11 mouse cellular contexts compared by ENCODE assay signal in the genomic region with DNA sequence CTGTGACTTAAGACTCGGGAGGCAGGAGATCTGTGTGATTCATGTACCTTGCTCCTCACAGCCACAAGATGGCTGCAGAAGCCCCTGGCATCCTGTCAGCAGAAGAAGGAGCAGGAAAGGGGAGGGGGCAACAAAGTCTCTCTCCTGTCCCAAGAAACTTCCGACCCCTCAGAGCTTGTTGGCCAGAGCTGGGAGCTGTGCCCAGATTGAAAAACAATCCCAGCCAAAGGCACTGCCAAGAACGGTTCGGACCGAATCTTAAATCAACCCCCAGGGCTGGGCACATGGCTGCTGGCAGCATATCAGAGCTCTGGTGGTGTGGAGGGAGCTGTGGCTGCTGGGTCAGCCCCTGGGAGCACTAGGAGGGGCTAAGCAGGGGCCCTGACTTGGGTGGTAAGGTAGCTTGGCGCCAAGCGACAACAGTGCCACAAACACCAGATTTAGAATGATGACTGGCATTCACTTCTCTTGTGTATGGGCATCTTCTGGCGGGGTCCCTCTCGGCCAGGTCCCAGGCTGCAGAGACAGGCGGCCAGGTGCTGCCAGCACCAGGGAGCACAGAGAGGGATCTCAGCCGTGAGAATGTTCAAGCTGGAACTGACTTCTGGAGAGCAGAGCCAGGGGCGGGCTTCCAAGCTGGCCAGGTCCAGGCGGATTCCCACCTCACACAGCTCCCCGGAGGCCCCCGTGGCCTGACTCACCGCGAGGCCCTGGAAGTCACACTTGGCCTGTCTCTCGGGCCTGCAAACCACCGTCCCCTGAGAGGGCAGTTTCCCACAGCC. TPM values are rescaled to one million over a fixed set of nuclear protein-coding genes. Genes with fewer than 3 reads are reported as not detected.
A peak's percentile ranks its signal among the peaks of the same experiment; 100 is the strongest.
DNase-seq lines count a peak whose midpoint lies in the region; ATAC-seq lines count a peak whose summit lies in the region.
"Had no signal": no experiment of that assay in that cellular context is flagged by ENCODE, and none has a peak within 500 bp of the region (broad histone marks: within the 10 kb centered on the region; RNA-seq: fewer than 3 reads in every experiment).

No protein-coding gene starts in this region.

- 68% methylated on average over 19 of the region's 19 CpGs for WGBS in embryonic facial prominence, embryonic 12.5 days
- 73% methylated on average over 19 of the region's 19 CpGs for WGBS in embryonic facial prominence, embryonic 10.5 days
- WGBS in lung, embryonic 15.5 days = 57% methylated on average over 17 of the region's 19 CpGs
- WGBS in embryonic facial prominence, embryonic 14.5 days = 53% methylated on average over 19 of the region's 19 CpGs

- no peak for DNase-seq in embryonic facial prominence, embryonic 10.5 days (ENCODE audit: low spot score)
- DNase-seq in lung, adult 18-20 months = no peak
- peak; percentile 85 for DNase-seq in embryonic facial prominence, embryonic 14.5 days (ENCODE audit: low spot score)
- DNase-seq in layer of hippocampus, adult 9-11 months = peak; percentile 46
- DNase-seq in thymus, postnatal 4 days = no peak
- DNase-seq: liver, embryonic 13.5 days had no signal

- H3K27me3 ChIP-seq in embryonic facial prominence, embryonic 12.5 days = 0 out of 2 replicates have a peak, but pooled peaks cover 1% of the 10 kb centered on the region
- peaks cover 23% of the 10 kb centered on the region for H3K27me3 ChIP-seq in embryonic facial prominence, embryonic 10.5 days (replicated peaks; ENCODE audit: low read depth, poor library complexity, severe bottlenecking)
- H3K27me3 ChIP-seq in lung, embryonic 15.5 days = no peaks in the 10 kb centered on the region
- H3K27me3 ChIP-seq in embryonic facial prominence, embryonic 14.5 days (replicated peaks; ENCODE audit: control insufficient read depth, insufficient read depth, low read length) = no peaks in the 10 kb centered on the region
- H3K27me3 ChIP-seq: CH12.LX had no signal

- no peak overlapping the region for H3K9ac ChIP-seq in embryonic facial prominence, embryonic 12.5 days
- H3K9ac ChIP-seq in lung, embryonic 15.5 days = no peak overlapping the region
- H3K9ac ChIP-seq in embryonic facial prominence, embryonic 14.5 days (ENCODE audit: low read depth, low read length) = no peak overlapping the region; the same call in 1 of the 2 replicates
- H3K9ac ChIP-seq: liver, embryonic 13.5 days had no signal

- no peak overlapping the region for H3K4me2 ChIP-seq in embryonic facial prominence, embryonic 12.5 days (replicated peaks)
- H3K4me2 ChIP-seq in lung, embryonic 15.5 days = no peak overlapping the region
- no peak overlapping the region for H3K4me2 ChIP-seq in embryonic facial prominence, embryonic 14.5 days (ENCODE audit: low read depth, low read length)
- H3K4me2 ChIP-seq: liver, embryonic 13.5 days had no signal

- peaks cover 21% of the 10 kb centered on the region for H3K4me1 ChIP-seq in embryonic facial prominence, embryonic 12.5 days
- peaks cover 39% of the 10 kb centered on the region for H3K4me1 ChIP-seq in embryonic facial prominence, embryonic 10.5 days
- H3K4me1 ChIP-seq in lung, embryonic 15.5 days = peaks cover 20% of the 10 kb centered on the region
- H3K4me1 ChIP-seq in embryonic facial prominence, embryonic 14.5 days (ENCODE audit: control insufficient read depth, insufficient read depth, low read length) = peaks cover 30% of the 10 kb centered on the region

- peak overlapping the region; percentile 47; the same call in 1 of the 2 replicates for H3K27ac ChIP-seq in embryonic facial prominence, embryonic 12.5 days
- no peak overlapping the region for H3K27ac ChIP-seq in embryonic facial prominence, embryonic 10.5 days (replicated peaks)
- peak overlapping the region; percentile 47; the same call in 1 of the 2 replicates for H3K27ac ChIP-seq in lung, embryonic 15.5 days
- peak overlapping the region; percentile 70 for H3K27ac ChIP-seq in embryonic facial prominence, embryonic 14.5 days (replicated peaks; ENCODE audit: low read depth, low read length)
- H3K27ac ChIP-seq: liver, embryonic 13.5 days had no signal

- H3K36me3 ChIP-seq in embryonic facial prominence, embryonic 12.5 days = peaks cover 29% of the 10 kb centered on the region
- H3K36me3 ChIP-seq in embryonic facial prominence, embryonic 10.5 days (replicated peaks) = peaks cover 36% of the 10 kb centered on the region
- peaks cover 27% of the 10 kb centered on the region for H3K36me3 ChIP-seq in lung, embryonic 15.5 days
- H3K36me3 ChIP-seq in embryonic facial prominence, embryonic 14.5 days (ENCODE audit: control insufficient read depth, insufficient read depth, low read length) = peaks cover 28% of the 10 kb centered on the region

- ATAC-seq in embryonic facial prominence, embryonic 12.5 days (ENCODE audit: insufficient number of reproducible peaks, insufficient read depth, low FRiP score, low TSS enrichment) = no peak
- no peak for ATAC-seq in lung, embryonic 15.5 days (ENCODE audit: borderline replicate concordance, extremely low read depth, low FRiP score, low TSS enrichment)
- peak; percentile 64 for ATAC-seq in embryonic facial prominence, embryonic 14.5 days (ENCODE audit: low read depth)
- ATAC-seq in megakaryocyte, adult 5-6 weeks (ENCODE audit: poor library complexity, severe bottlenecking) = no peak

- H3K4me3 ChIP-seq in embryonic facial prominence, embryonic 12.5 days = no peak overlapping the region
- no peak overlapping the region for H3K4me3 ChIP-seq in embryonic facial prominence, embryonic 10.5 days
- no peak overlapping the region for H3K4me3 ChIP-seq in lung, embryonic 15.5 days
- H3K4me3 ChIP-seq in embryonic facial prominence, embryonic 14.5 days (ENCODE audit: low read depth, low read length) = no peak overlapping the region
- H3K4me3 ChIP-seq: liver, embryonic 13.5 days had no signal

- no peaks in the 10 kb centered on the region for H3K9me3 ChIP-seq in embryonic facial prominence, embryonic 12.5 days
- no peaks in the 10 kb centered on the region for H3K9me3 ChIP-seq in embryonic facial prominence, embryonic 10.5 days
- no peaks in the 10 kb centered on the region for H3K9me3 ChIP-seq in lung, embryonic 15.5 days
- H3K9me3 ChIP-seq in embryonic facial prominence, embryonic 14.5 days (ENCODE audit: control insufficient read depth, low read length) = no peaks in the 10 kb centered on the region
- H3K9me3 ChIP-seq: liver, embryonic 13.5 days had no signal

RNA-seq across cellular contexts. Expression of a gene that starts 8.5 kb away (rescaled TPM):
- 22.1 and 24.1 TPM in 2 replicates for polyA plus RNA-seq in embryonic facial prominence, embryonic 12.5 days (2016; fragmentation: Nextera tagmentation; extraction: Ambion mirVana)
- polyA plus RNA-seq in embryonic facial prominence, embryonic 10.5 days (2016; fragmentation: Nextera tagmentation; extraction: Ambion mirVana) = 17.3 and 20.6 TPM in 2 replicates
- polyA plus RNA-seq in lung, embryonic 15.5 days (2015; fragmentation: Nextera tagmentation; extraction: Ambion mirVana) = 14.2 and 17.6 TPM in 2 replicates
- 19.3 and 22.1 TPM in 2 replicates for polyA plus RNA-seq in embryonic facial prominence, embryonic 14.5 days (2014; fragmentation: Nextera tagmentation; extraction: Ambion mirVana)
- 2.7 and 3.9 TPM in 2 replicates for total RNA-seq in megakaryocyte, adult 5-6 weeks (2015)
- total RNA-seq in megakaryocyte, adult 5-6 weeks (2017) = 2.2 TPM in 2 replicates

RNA-seq across cellular contexts. Expression of a gene that starts 28.9 kb away (rescaled TPM):
- polyA plus RNA-seq in embryonic facial prominence, embryonic 12.5 days (2016; fragmentation: Nextera tagmentation; extraction: Ambion mirVana) = 27.7 and 29.6 TPM in 2 replicates
- polyA plus RNA-seq in embryonic facial prominence, embryonic 10.5 days (2016; fragmentation: Nextera tagmentation; extraction: Ambion mirVana) = 22.4 and 24.1 TPM in 2 replicates
- 26.2 and 27.1 TPM in 2 replicates for polyA plus RNA-seq in lung, embryonic 15.5 days (2015; fragmentation: Nextera tagmentation; extraction: Ambion mirVana)
- 18.7 and 21.5 TPM in 2 replicates for polyA plus RNA-seq in embryonic facial prominence, embryonic 14.5 days (2014; fragmentation: Nextera tagmentation; extraction: Ambion mirVana)
- total RNA-seq in megakaryocyte, adult 5-6 weeks (2015) = 1.6 and 2.4 TPM in 2 replicates
- total RNA-seq in megakaryocyte, adult 5-6 weeks (2017) = 3.6 and 5.4 TPM in 2 replicates

RNA-seq across cellular contexts. Expression of a gene that starts 39.3 kb away (rescaled TPM):
- 27.1 and 29.6 TPM in 2 replicates for polyA plus RNA-seq in embryonic facial prominence, embryonic 12.5 days (2016; fragmentation: Nextera tagmentation; extraction: Ambion mirVana)
- 28.3 and 29.4 TPM in 2 replicates for polyA plus RNA-seq in embryonic facial prominence, embryonic 10.5 days (2016; fragmentation: Nextera tagmentation; extraction: Ambion mirVana)
- polyA plus RNA-seq in lung, embryonic 15.5 days (2015; fragmentation: Nextera tagmentation; extraction: Ambion mirVana) = 6.5 and 6.6 TPM in 2 replicates
- polyA plus RNA-seq in embryonic facial prominence, embryonic 14.5 days (2014; fragmentation: Nextera tagmentation; extraction: Ambion mirVana) = 10.2 and 14.5 TPM in 2 replicates
- total RNA-seq in megakaryocyte, adult 5-6 weeks (2015) = not detected in 2 replicates
- not detected in 2 replicates for total RNA-seq in megakaryocyte, adult 5-6 weeks (2017)
- total RNA-seq: CH12.LX had no signal
- polyA plus RNA-seq: spleen, adult 2 months had no signal

RNA-seq across cellular contexts. Expression of a gene that starts 45.1 kb away (rescaled TPM):
- 70.1 and 74.4 TPM in 2 replicates for polyA plus RNA-seq in embryonic facial prominence, embryonic 12.5 days (2016; fragmentation: Nextera tagmentation; extraction: Ambion mirVana)
- polyA plus RNA-seq in embryonic facial prominence, embryonic 10.5 days (2016; fragmentation: Nextera tagmentation; extraction: Ambion mirVana) = 103 and 116 TPM in 2 replicates
- polyA plus RNA-seq in lung, embryonic 15.5 days (2015; fragmentation: Nextera tagmentation; extraction: Ambion mirVana) = 181 and 186 TPM in 2 replicates
- 67.3 and 68.1 TPM in 2 replicates for polyA plus RNA-seq in embryonic facial prominence, embryonic 14.5 days (2014; fragmentation: Nextera tagmentation; extraction: Ambion mirVana)
- total RNA-seq in megakaryocyte, adult 5-6 weeks (2015) = not detected in 2 replicates
- total RNA-seq in megakaryocyte, adult 5-6 weeks (2017) = not detected in 2 replicates

RNA-seq across cellular contexts. Expression of a gene that starts 58.7 kb away (rescaled TPM):
- polyA plus RNA-seq in embryonic facial prominence, embryonic 12.5 days (2016; fragmentation: Nextera tagmentation; extraction: Ambion mirVana) = 145 and 146 TPM in 2 replicates
- 118 and 138 TPM in 2 replicates for polyA plus RNA-seq in embryonic facial prominence, embryonic 10.5 days (2016; fragmentation: Nextera tagmentation; extraction: Ambion mirVana)
- polyA plus RNA-seq in lung, embryonic 15.5 days (2015; fragmentation: Nextera tagmentation; extraction: Ambion mirVana) = 120 and 122 TPM in 2 replicates
- 144 and 148 TPM in 2 replicates for polyA plus RNA-seq in embryonic facial prominence, embryonic 14.5 days (2014; fragmentation: Nextera tagmentation; extraction: Ambion mirVana)
- 40.4 and 47.5 TPM in 2 replicates for total RNA-seq in megakaryocyte, adult 5-6 weeks (2015)
- total RNA-seq in megakaryocyte, adult 5-6 weeks (2017) = 37.3 and 43.7 TPM in 2 replicates

Comparison
In these comparisons a context has a peak if more than half of its experiments do, and no peak if none do; other contexts are left out.
1. DNase-seq: peak in embryonic facial prominence, embryonic 14.5 days (single experiment) and layer of hippocampus, adult 9-11 months (single experiment); none in embryonic facial prominence, embryonic 10.5 days (single experiment), lung, adult 18-20 months (0 of 2) and thymus, postnatal 4 days (single experiment).